Mouse (Mus musculus) embryonic stem cell, embryonic (primary cell): ENCODE measurements around the gene Rap1a.

Source experiments
- CTCF ChIA-PET, 4 experiments: fragments of 300-600 bp in 2 of 4; fragments of 350-600 bp in 2 of 4; sonication (Branson Sonifier 250); formaldehyde crosslinking; loops; one replicate each; lab custom pipeline; 2022; ENCODE audit warnings: inconsistent platforms in 2 of 4; lab: Charles Lee
- POLR2A ChIA-PET, 4 experiments: fragments of 300-600 bp in 2 of 4; fragments of 350-600 bp in 2 of 4; sonication (Branson Sonifier 250); formaldehyde crosslinking; loops; one replicate each; lab custom pipeline; 2022; ENCODE audit warnings: antibody characterized with exemption in 4 of 4, inconsistent platforms in 1 of 4; lab: Charles Lee

Gene Rap1a

GRCm38 (mm10) chr3:105737070-105737469, 64.1 kb downstream of the Rap1a start:
- ChIA-PET POLR2A (no interaction called here), CTCF (no interaction called here)

DNA sequence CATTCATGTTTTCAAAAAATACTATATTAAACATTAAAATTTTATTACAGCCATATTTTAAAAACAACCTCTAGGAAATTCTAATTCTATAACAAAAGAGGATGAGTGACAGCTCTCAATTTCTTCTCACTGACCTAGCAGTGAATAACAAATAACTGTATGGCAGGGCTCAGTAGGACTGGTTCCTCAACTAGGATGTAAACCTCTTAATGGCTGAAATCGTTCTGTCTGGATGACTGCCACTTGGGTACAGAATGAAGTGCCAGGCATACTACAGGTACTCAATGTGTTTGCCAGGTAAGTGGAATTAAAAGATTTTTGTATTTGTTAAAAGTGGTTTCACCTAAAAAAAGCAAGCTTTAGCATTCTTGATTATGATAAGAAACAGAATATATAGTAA, 65.0 kb downstream of the Rap1a start:
- CTCF ChIA-PET = no interaction called here
- POLR2A ChIA-PET = interaction anchor here in 1 of 4 experiments (1.5 kb wide), 1 partner anchor 49 kb away, joined by 3 read pairs; the partner anchor contains the start of gene Ddx20

DNA sequence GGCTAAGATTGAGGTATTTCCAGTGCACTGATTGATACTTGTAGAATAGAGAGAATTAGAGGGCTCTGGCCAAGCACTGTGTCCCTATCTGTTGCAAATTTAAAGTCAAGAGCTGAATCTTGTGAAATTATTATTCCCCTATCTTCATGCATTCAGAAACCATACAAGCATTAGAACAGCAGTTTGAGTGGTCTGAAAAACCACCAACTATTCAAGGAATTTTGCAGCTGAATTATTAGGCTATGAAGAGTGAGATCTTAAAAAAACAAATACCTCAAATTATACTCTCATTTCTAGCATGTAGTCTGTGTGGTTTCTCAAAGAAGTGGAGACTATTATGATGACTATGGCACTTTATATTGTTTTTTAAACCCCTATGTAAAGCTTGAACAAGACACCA, 65.9 kb downstream of the Rap1a start:
- POLR2A ChIA-PET = interaction anchor here in 1 of 4 experiments (1.1 to 1.5 kb wide), 2 partner anchors 48 to 175 kb away, joined by 3 read pairs; partner anchors contain the start of gene Ddx20
- CTCF ChIA-PET = interaction anchor here in 1 of 4 experiments (1.1 kb wide), 1 partner anchor 9 kb away, joined by 4 read pairs; no protein-coding TSS in a partner anchor

DNA sequence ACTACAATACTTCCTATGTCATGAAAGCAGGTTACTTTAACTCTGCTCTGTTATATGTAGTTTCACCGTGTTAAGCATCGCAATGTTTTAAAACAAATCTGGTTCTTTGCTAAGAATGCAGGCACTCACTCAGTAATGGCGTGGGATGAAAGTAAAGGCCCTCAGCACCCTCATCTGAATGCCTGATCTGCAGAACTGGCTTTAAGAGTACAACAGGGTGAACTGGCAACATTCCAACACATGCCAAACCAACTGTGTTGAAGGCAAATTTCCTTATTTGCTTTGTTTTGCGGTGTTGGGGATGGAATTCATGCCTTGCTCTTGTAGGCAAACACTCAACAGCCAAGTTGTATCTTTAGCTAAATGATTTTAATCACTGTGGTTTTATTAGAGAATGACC, 67.6 kb downstream of the Rap1a start:
- CTCF ChIA-PET = no interaction called here
- POLR2A ChIA-PET = interaction anchor here in 1 of 4 experiments (0.7 kb wide), 1 partner anchor 34 kb away, joined by 3 read pairs; no protein-coding TSS in a partner anchor

DNA sequence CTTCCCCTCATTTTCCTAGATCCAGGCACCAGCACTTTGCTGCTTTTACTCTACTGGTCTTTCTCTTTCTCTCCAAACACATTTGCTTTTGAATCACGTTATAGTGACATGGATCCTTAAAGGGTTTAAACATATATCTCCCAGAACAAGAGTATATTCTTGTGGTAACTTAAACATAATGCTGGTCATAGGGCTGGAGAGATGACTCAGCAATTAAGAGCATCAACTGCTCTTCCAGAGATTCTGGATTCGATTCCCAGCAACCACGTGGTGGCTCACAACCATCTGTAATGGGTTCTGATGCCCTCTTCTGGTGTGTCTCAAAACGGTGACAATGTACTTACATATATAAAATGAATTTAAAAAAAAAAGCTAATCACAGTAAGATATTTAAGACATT, 68.8 kb downstream of the Rap1a start:
- ChIA-PET CTCF (interaction anchor here in 1 of 4 experiments (0.5 kb wide), 1 partner anchor 36 kb away, joined by 3 read pairs; no protein-coding TSS in a partner anchor), POLR2A (no interaction called here)

GRCm38 (mm10) chr3:105726037-105726436, 75.1 kb downstream of the Rap1a start:
- POLR2A ChIA-PET = interaction anchor here in 2 of 4 experiments (0.7 to 1.7 kb wide), 5 partner anchors 9 to 242 kb away, joined by 3 to 5 read pairs (median 3); partner anchors contain the start of gene Ddx20 (in 1 of the 2)
- CTCF ChIA-PET = interaction anchor here (0.6 to 3.1 kb wide), 18 partner anchors 9 to 323 kb away, joined by 3 to 14 read pairs (median 4); partner anchors contain the start of genes Inka2 (in 2 of the 4) and Ddx20 (in 1 of the 4)

- POLR2A ChIA-PET = interaction anchor here in 1 of 4 experiments (1.3 kb wide), 1 partner anchor 17 kb away, joined by 4 read pairs; no protein-coding TSS in a partner anchor
- CTCF ChIA-PET = interaction anchor here in 1 of 4 experiments (0.8 kb wide), 1 partner anchor 185 kb away, joined by 3 read pairs; no protein-coding TSS in a partner anchor
Measured at GRCm38 (mm10) chr3:105722510-105722909, 78.6 kb downstream of the Rap1a start.

- CTCF ChIA-PET = interaction anchor here in 2 of 4 experiments (0.7 to 0.8 kb wide), 2 partner anchors 17 to 185 kb away, joined by 3 read pairs; partner anchors contain the start of gene Inka2 (in 1 of the 2)
- POLR2A ChIA-PET = interaction anchor here in 1 of 4 experiments (1.7 kb wide), 1 partner anchor 17 kb away, joined by 4 read pairs; the partner anchor contains the start of gene Inka2
Measured at GRCm38 (mm10) chr3:105721681-105722201, 79.4 kb downstream of the Rap1a start.

DNA sequence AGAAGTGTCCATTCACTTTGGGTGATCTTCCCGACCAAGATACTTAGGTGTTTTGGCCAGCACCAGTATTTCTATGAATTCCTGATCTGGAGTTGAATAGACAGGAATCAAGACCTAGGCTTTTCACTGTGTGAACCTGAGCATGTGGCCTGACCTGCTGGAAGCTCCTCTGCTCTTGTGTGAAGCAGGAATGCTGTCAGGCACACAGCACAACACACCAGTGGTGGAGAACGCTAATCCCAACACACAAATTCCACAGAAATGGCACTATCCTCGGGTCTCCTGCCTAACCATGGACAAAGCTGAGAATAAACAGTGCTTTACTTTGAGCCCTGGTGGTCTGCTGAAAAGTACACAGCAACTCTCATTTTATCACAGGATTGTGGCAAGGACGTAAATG, 80.6 kb downstream of the Rap1a start:
- ChIA-PET CTCF (no interaction called here), POLR2A (interaction anchor here in 2 of 4 experiments (0.5 to 2.0 kb wide), 4 partner anchors 16 to 38 kb away, joined by 3 to 5 read pairs (median 4); partner anchors contain the start of gene Inka2 (in 2 of the 2))

DNA sequence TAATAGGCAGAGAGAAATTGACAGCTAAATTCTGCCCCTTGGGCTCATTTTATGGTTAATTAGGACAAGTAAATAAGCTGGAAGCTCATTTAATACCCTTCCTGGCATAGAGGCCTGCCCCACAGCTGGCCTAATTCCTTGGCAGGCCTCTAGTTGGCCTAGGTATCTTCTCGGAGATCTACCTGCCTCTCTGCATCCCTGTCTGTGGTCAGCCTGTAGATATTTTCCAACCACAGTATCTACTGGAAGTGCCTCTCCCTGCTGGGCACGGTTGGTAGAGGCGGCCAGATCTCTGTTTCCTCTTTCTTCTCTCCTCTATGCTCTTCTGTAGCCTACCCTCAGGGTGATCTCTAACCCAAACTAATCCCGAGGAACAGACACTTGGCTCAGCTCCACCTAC, 81.2 kb downstream of the Rap1a start:
- ChIA-PET POLR2A (interaction anchor here in 1 of 4 experiments (2.0 kb wide), 1 partner anchor 33 kb away, joined by 5 read pairs; no protein-coding TSS in a partner anchor), CTCF (no interaction called here)

- ChIA-PET POLR2A (interaction anchor here in 3 of 4 experiments (0.7 to 1.4 kb wide), 5 partner anchors 8 to 45 kb away, joined by 3 to 5 read pairs (median 3); partner anchors contain the start of genes Ddx20 (in 1 of the 3) and Inka2 (in 1 of the 3)), CTCF (interaction anchor here in 2 of 4 experiments (0.6 to 1.5 kb wide), 2 partner anchors 8 to 181 kb away, joined by 3 to 4 read pairs; no protein-coding TSS in a partner anchor)
Measured at GRCm38 (mm10) chr3:105718746-105719145, 82.4 kb downstream of the Rap1a start.

GRCm38 (mm10) chr3:105717856-105718555, 83.1 kb downstream of the Rap1a start:
- POLR2A ChIA-PET = interaction anchor here in 3 of 4 experiments (0.7 to 1.4 kb wide), 6 partner anchors 9 to 45 kb away, joined by 3 to 5 read pairs (median 3); partner anchors contain the start of genes Ddx20 (in 1 of the 3) and Inka2 (in 1 of the 3)
- CTCF ChIA-PET = interaction anchor here in 2 of 4 experiments (0.6 to 1.5 kb wide), 3 partner anchors 9 to 190 kb away, joined by 3 to 4 read pairs (median 3); no protein-coding TSS in a partner anchor

DNA sequence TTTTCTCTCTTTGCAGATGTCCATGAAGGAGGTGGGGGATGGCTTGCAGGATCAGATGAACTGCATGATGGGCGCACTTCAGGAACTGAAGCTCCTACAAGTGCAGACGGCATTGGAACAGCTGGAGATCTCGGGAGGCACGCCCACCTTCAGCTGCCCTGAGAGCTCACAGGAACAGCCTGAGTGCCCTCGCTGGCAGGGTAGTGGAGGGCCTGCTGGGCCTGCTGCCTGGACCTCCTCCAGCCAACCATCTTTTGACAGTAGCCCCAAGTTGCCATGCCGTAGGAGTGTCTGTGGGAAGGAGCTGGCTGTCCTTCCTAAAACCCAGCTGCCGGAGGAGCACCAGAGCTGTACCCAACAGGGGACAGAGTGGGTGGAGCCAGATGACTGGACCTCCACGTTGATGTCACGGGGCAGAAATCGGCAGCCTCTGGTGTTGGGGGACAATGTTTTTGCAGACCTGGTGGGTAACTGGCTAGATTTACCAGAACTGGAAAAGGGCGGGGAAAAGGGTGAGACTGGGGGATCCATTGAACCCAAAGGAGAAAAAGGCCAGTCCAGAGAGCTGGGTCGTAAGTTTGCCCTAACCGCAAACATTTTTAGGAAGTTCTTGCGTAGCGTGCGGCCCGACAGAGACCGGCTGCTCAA, 84.7 kb downstream of the Rap1a start:
- ChIA-PET POLR2A (interaction anchor here in 3 of 4 experiments (0.6 to 2.3 kb wide), 7 partner anchors 9 to 1311 kb away, joined by 3 to 11 read pairs (median 6); partner anchors contain the start of genes Inka2 (in 2 of the 3) and Wdr77 (in 1 of the 3)), CTCF (interaction anchor here (0.6 to 1.4 kb wide), 5 partner anchors 9 to 114 kb away, joined by 3 to 6 read pairs (median 4); no protein-coding TSS in a partner anchor)

DNA sequence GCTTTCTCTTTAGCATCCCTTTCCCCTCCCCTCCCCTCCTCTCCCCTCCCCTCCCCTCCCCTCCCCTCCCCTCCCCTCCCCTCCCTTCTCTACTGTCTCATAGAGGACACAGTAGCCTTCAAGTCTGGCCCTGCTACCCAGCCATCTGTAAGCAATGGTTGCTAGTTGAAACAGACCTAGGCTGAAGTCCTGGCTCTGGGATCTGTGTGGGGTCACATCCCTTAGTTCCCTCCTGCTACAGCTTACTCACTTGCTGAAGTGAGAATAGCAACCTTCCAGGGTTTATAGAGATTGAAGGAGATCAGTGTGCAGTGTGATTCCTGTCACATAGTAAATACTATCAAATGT, 86.3 kb downstream of the Rap1a start:
- ChIA-PET CTCF (interaction anchor here in 1 of 4 experiments (0.9 to 1.1 kb wide), 2 partner anchors 26 to 185 kb away, joined by 3 to 4 read pairs; no protein-coding TSS in a partner anchor), POLR2A (no interaction called here)

DNA sequence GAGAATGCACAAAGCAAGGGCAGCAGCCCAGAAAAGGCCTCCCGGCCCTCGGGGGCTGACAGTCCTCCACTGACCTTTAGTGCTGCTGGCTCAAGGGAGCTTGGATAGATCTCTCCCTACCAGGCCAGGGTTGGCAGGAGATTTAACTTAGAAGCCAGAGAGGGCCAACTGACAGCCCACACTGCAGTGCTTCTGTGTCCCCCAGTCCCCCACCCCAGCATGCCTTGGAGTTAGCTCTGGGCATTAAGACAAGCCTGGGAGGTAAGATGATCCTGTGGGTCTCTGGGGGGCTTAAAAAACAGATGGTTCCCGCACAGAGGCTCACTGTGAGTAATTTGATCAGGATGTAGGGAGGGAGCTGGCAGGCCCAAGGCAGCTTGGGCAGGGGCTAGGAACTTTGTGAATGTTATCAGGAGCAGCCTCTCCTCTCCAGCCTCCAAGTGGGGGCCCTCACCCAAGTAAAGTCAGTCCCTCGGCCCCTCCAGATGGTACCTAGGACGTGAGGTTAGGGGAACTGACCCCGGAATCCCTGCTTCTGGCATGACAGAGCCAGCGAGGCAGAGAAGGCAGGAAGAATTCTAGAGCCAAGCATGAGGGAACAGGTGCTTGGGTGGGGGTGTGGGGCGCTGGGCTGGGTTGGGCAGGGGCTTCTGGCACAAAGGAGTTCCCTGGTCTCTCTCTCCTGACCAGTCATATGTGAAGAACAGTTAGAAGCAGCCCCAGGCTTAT, 86.9 kb downstream of the Rap1a start:
- POLR2A ChIA-PET = interaction anchor here in 1 of 4 experiments (0.6 to 1.1 kb wide), 2 partner anchors 9 to 231 kb away, joined by 3 to 10 read pairs; no protein-coding TSS in a partner anchor
- CTCF ChIA-PET = interaction anchor here in 1 of 4 experiments (0.9 kb wide), 1 partner anchor 26 kb away, joined by 3 read pairs; no protein-coding TSS in a partner anchor

- POLR2A ChIA-PET = interaction anchor here in 2 of 4 experiments (0.6 to 1.5 kb wide), 4 partner anchors 26 to 1576 kb away, joined by 3 to 4 read pairs (median 4); partner anchors contain the start of gene Ddx20 (in 1 of the 2)
- CTCF ChIA-PET = interaction anchor here in 1 of 4 experiments (1.1 kb wide), 1 partner anchor 187 kb away, joined by 4 read pairs; no protein-coding TSS in a partner anchor
Measured at GRCm38 (mm10) chr3:105712827-105713226, 88.3 kb downstream of the Rap1a start.

DNA sequence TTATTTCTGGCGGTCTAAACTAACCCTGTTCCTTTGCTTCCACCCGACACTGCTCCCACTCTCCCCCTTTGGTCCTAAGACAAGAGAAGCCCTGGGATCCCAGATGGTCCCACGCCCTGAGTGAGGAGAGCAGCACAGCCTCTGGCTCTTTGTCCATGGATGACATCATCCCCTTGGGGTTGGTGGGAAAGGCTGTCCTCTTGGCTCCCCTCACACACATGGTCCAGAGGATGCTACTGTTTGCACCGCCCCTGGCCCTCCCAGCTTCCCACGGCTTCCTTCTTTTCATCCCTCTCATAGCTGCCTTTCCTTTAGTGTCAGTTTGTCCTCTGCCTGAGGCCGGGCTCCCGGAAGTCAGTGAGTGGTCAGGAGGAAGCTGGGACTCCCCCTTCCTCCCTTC, 89.4 kb downstream of the Rap1a start:
- CTCF ChIA-PET = no interaction called here
- POLR2A ChIA-PET = no interaction called here
